Mouse (Mus musculus) large intestine, adult 2 months (tissue): ENCODE data around the gene Gm11939. TPM values are rescaled to one million over a fixed set of nuclear protein-coding genes. Genes with fewer than 3 reads are reported as not detected.
"Not testable (repeated sequence)": the region's sequence is repeated elsewhere in the genome, so short reads cannot be mapped to it uniquely, and the experiment has no call there.

Source experiments
- DNase-seq: peaks from one replicate; pipeline ENCODE4 v3.0.0-alpha.2; 2012; ENCODE audit warnings: low read depth, low spot score
- WGBS: fragments of 180-500 bp; shearing (Covaris S2); methylation state at CpG from one replicate; pipeline ENCODE4 v1.1.7; 2018; 5-methylcytosine and 5-hydroxymethylcytosine counted together
- polyA plus RNA-seq: library from polyadenylated mRNA; depleted of rRNA; stranded (reverse); fragments of >200 nt; gene quantifications from 2 replicates; pipeline ENCODE4 v1.2.3, GENCODE M21; 2012; rRNA removed

Gene Gm11939
- polyA plus RNA-seq = not detected in 2 replicates

GRCm38 (mm10) chr11:99559366-99559765 is at the start of gene Gm11939:
TSS of gene Gm11939 (minus strand) at chr11:99559466.
- WGBS = 39% methylated on average over 9 of the region's 9 CpGs

GRCm38 (mm10) chr11:99603208-99603607 is 43.9 kb upstream of the Gm11939 start, which contains the start of gene Gm11938:
TSS of gene Gm11938 (minus strand) at chr11:99603308.
- not testable (repeated sequence) for DNase-seq
- WGBS = 22% methylated on average over 1 of the region's 1 CpGs

More at GRCm38 (mm10) chr11:99559366-99559765, at the start of gene Gm11939:
- DNase-seq = no peak

- 74% methylated on average over 6 of the region's 6 CpGs for WGBS
- DNase-seq = not testable (repeated sequence)
Measured at GRCm38 (mm10) chr11:99597742-99598141, 38.5 kb upstream of the Gm11939 start, which contains the start of gene Krtap9-3. TSS of gene Krtap9-3 (minus strand) at chr11:99598105.

- no peak for DNase-seq
- WGBS = 68% methylated on average over 6 of the region's 6 CpGs
Measured at GRCm38 (mm10) chr11:99590981-99591380, 31.7 kb upstream of the Gm11939 start, which contains the start of gene Krtap1-3. TSS of gene Krtap1-3 (minus strand) at chr11:99591339.

- WGBS = 78% methylated on average over 7 of the region's 7 CpGs
- DNase-seq = no peak
Measured at GRCm38 (mm10) chr11:99585096-99585495, 25.8 kb upstream of the Gm11939 start.

GRCm38 (mm10) chr11:99583245-99583704 is 24.0 kb upstream of the Gm11939 start, which contains the start of gene Krtap1-4:
TSS of gene Krtap1-4 (minus strand) at chr11:99583654.
- 68% methylated on average over 5 of the region's 5 CpGs for WGBS

GRCm38 (mm10) chr11:99581564-99581963 is 22.3 kb upstream of the Gm11939 start:
- DNase-seq = no peak
- WGBS = 73% methylated on average over 6 of the region's 6 CpGs

More at GRCm38 (mm10) chr11:99583245-99583704, 24.0 kb upstream of the Gm11939 start, which contains the start of gene Krtap1-4:
- no peak for DNase-seq

- no peak for DNase-seq
- 82% methylated on average over 5 of the region's 5 CpGs for WGBS
Measured at GRCm38 (mm10) chr11:99581051-99581450, 21.8 kb upstream of the Gm11939 start.

- WGBS = 80% methylated on average over 6 of the region's 6 CpGs
- no peak for DNase-seq
Measured at GRCm38 (mm10) chr11:99580636-99581035, 21.4 kb upstream of the Gm11939 start, which contains the start of gene Krtap1-5. TSS of gene Krtap1-5 (minus strand) at chr11:99581016.

GRCm38 (mm10) chr11:99574106-99574505 is 14.8 kb upstream of the Gm11939 start:
- peak; percentile 33 for DNase-seq
- WGBS = 2% methylated on average over 7 of the region's 7 CpGs

GRCm38 (mm10) chr11:99573164-99573563 is 13.9 kb upstream of the Gm11939 start:
- DNase-seq = no peak
- WGBS = 72% methylated on average over 4 of the region's 4 CpGs

- peak; percentile 27 for DNase-seq
- 40% methylated on average over 7 of the region's 7 CpGs for WGBS
Measured at GRCm38 (mm10) chr11:99566530-99566929, 7.3 kb upstream of the Gm11939 start, which contains the start of gene Krtap3-1. TSS of gene Krtap3-1 (minus strand) at chr11:99566630.

- WGBS = 82% methylated on average over 6 of the region's 6 CpGs
Measured at GRCm38 (mm10) chr11:99562580-99562979, 3.3 kb upstream of the Gm11939 start.

GRCm38 (mm10) chr11:99557976-99558745 is 1.1 kb downstream of the Gm11939 start:
- 81% methylated on average over 3 of the region's 3 CpGs for WGBS
- DNase-seq = no peak

More at GRCm38 (mm10) chr11:99562580-99562979, 3.3 kb upstream of the Gm11939 start:
- DNase-seq = no peak

GRCm38 (mm10) chr11:99556753-99557152 is 2.5 kb downstream of the Gm11939 start, which contains the start of gene Krtap3-2:
TSS of gene Krtap3-2 (minus strand) at chr11:99556853.
- no peak for DNase-seq
- WGBS = 100% methylated on average over 2 of the region's 2 CpGs

- 89% methylated on average over 2 of the region's 2 CpGs for WGBS
- DNase-seq = no peak
Measured at GRCm38 (mm10) chr11:99556195-99556594, 3.1 kb downstream of the Gm11939 start.

GRCm38 (mm10) chr11:99550765-99551164 is 8.5 kb downstream of the Gm11939 start, which contains the start of gene Krtap3-3:
TSS of gene Krtap3-3 (minus strand) at chr11:99550865.
- no peak for DNase-seq
- 62% methylated on average over 4 of the region's 4 CpGs for WGBS

GRCm38 (mm10) chr11:99547892-99548291 is 11.4 kb downstream of the Gm11939 start:
- DNase-seq = no peak

- 42% methylated on average over 9 of the region's 9 CpGs for WGBS
- no peak for DNase-seq
Measured at GRCm38 (mm10) chr11:99539721-99540120, 19.5 kb downstream of the Gm11939 start.

- no peak for DNase-seq
- WGBS = 12% methylated on average over 13 of the region's 13 CpGs
Measured at GRCm38 (mm10) chr11:99521288-99521860, 37.9 kb downstream of the Gm11939 start, which contains the start of gene Krt39. TSS of gene Krt39 (minus strand) at chr11:99521338.
